Mouse (Mus musculus): ENCODE results near the gene BC005624.

Gene BC005624

GRCm38 (mm10) chr2:30981790-30982513, at the start of gene BC005624, which contains the start of gene Usp20:
TSS of gene BC005624 (minus strand) at chr2:30982201.
TSS of gene Usp20 (plus strand) at chr2:30982279.
- DNase-seq (ENCODE audit: low spot score in 2 of 2), result peak; percentile 95 to 98

- DNase-seq (ENCODE audit: low spot score in 2 of 2), result no peak
Measured at GRCm38 (mm10) chr2:31026642-31027041, 44.6 kb upstream of the BC005624 start.

- DNase-seq (ENCODE audit: low spot score in 2 of 2), result no peak
Measured at GRCm38 (mm10) chr2:31025458-31025857, 43.5 kb upstream of the BC005624 start.

DNA sequence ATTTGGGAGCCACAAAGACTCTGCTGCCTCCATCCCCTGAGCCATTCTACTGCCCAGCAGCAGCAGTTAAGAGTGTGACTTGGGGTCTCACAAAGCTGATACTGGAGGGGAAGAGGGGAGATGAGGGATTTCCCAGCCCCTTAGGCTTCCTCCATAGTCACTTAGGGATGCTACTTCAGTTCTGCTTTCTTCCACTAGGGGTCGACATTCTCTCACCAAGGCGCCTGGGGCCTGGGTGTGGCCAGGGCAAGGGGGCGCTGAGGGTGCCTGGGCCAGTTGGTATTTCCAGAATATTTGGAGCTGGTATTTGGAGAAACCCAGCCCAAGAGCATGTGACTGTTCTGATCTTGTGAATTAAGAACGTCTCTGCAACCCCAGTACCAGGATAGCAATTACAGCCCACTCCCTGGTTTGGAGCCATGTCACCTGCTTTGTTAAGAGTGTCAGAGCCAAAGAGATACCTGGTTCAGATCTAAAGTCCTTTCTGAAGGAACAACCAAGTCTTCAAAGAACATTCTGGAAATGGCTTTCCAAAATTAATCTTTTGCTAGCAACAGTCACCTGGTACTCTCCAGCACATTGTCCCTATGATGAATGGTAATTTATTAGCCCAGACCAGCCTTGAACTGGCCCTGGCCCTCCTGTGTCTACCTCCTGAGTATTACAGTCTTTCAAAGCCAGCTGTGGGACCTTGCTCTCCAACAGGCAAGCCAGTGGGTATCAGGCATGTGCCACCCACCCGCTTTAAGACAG, 42.8 kb upstream of the BC005624 start:
- peak in 1 of 2 experiments; percentile 70 for DNase-seq (ENCODE audit: low spot score in 2 of 2)

- DNase-seq (ENCODE audit: low spot score in 2 of 2), result no peak
Measured at GRCm38 (mm10) chr2:31023940-31024339, 41.9 kb upstream of the BC005624 start.

DNA sequence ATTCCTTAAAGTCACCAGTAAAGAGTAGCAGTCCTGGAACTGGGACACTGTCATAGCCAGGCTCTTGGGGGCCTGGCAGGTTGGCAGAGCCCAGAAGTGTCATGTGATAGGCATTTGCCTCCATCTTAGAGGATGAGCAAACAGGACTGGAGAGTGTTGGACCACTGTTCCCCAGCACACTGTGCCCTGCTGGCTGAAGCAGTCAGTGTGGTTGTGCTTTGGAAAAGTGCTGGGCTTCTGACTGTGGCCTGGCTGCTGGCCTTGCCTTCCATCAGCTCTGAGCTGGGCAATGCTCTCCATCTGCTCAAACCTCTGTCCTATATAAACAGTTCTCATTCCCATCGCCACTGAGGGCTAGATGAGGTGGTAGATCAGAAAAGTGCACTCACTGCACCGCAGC, 38.2 kb upstream of the BC005624 start:
- no peak for DNase-seq (ENCODE audit: low spot score in 2 of 2)

DNA sequence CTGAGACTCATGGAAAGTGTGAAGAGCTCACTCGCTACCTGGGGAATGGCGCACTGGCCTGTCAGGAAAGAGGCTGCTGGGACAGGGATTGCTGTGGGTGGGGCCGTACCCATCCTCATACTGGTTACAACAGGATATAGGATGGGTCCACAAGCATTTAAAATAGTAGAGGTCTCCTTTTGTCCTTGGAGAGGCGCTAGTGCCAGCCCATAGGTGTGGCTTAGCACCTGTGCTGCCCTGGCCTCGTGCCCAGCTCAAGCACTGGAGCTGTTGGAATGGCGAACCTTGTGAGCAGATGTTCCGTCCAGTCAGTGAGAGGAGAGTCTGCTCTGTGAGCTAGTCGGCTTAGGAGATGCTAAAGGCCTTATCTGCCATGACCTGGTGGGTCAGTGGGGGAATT, 37.0 kb upstream of the BC005624 start:
- no peak for DNase-seq (ENCODE audit: low spot score in 2 of 2)

DNA sequence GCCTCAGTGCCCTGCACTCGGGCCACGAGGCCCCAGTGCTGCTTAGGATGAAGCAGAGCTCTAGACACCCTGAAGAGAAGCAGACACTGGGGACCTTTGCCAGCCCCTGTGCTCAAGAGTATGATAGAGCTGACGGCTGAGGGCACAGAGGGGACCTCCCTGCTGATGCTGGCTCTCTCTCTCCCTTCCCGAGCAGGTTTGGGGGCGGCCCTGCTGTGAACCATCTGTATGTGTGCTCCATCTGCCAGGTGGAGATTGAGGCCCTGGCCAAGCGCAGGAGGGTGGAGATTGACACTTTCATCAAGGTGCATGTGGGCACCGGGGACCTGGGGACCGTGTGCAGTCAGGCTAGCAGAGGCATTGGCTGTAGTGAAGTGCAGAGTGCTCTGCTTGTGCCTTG, 36.5 kb upstream of the BC005624 start:
- no peak for DNase-seq (ENCODE audit: low spot score in 2 of 2)

DNA sequence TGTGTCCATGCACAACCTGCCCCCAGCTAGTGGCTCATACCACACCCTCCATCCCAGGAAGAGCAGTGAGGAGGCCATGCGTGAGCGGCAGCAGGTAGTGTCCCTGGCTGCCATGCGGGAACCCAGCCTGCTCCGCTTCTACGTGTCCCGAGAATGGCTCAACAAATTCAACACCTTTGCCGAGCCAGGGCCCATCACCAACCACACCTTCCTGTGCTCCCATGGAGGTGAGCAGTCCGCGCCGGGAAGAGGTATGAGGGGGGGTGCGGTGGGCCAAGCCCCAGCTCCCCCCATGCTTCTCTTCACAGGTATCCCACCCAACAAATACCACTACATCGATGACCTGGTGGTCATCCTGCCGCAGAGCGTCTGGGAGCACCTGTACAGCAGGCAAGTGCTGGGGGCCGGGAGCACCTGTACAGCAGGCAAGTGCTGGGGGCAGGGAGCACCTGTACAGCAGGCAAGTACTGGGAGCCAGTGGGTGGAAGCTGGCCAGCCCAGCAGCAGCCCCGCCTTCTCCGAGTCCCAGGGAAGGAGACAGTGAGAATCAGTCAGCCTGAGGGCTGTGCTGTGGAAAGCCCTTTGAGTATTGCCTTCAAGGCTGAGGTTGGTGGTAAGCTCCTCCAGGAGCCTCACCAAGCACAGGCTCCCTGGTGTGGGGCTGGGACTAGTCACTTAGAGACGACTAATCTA, 35.8 kb upstream of the BC005624 start:
- no peak for DNase-seq (ENCODE audit: low spot score in 2 of 2)

GRCm38 (mm10) chr2:31013371-31014120, 31.5 kb upstream of the BC005624 start:
- DNase-seq (ENCODE audit: low spot score in 2 of 2), result no peak

DNA sequence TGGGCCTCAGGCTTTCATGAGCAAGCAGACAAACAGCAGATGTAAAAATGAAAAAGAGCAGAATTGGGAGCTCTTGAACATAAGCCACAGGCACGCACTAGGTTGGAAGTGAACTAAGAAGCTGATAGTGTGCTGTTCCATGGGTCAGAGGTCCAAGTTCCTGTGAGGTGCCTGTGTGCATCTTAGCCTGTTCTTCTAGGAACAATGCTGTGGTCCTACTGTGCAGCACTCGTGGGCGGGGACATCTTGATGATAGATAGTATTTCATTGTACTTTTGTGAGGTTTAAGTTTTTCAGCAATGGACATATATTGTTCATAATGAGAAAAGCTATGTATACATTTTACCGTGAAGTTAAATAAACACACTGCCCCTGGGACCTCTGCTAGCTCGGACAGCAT, 25.2 kb upstream of the BC005624 start:
- no peak for DNase-seq (ENCODE audit: low spot score in 2 of 2)

- no peak for DNase-seq (ENCODE audit: low spot score in 2 of 2)
Measured at GRCm38 (mm10) chr2:31006434-31006833, 24.4 kb upstream of the BC005624 start.

GRCm38 (mm10) chr2:31005453-31005852, 23.5 kb upstream of the BC005624 start:
- DNase-seq (ENCODE audit: low spot score in 2 of 2), result no peak

GRCm38 (mm10) chr2:31002857-31003256, 20.9 kb upstream of the BC005624 start:
- DNase-seq (ENCODE audit: low spot score in 2 of 2), result no peak

- DNase-seq (ENCODE audit: low spot score in 2 of 2), result no peak
Measured at GRCm38 (mm10) chr2:30998443-30999260, 16.7 kb upstream of the BC005624 start.

GRCm38 (mm10) chr2:30995432-30995996, 13.5 kb upstream of the BC005624 start:
- no peak for DNase-seq (ENCODE audit: low spot score in 2 of 2)

GRCm38 (mm10) chr2:30994853-30995252, 12.9 kb upstream of the BC005624 start:
- DNase-seq (ENCODE audit: low spot score in 2 of 2), result no peak

DNA sequence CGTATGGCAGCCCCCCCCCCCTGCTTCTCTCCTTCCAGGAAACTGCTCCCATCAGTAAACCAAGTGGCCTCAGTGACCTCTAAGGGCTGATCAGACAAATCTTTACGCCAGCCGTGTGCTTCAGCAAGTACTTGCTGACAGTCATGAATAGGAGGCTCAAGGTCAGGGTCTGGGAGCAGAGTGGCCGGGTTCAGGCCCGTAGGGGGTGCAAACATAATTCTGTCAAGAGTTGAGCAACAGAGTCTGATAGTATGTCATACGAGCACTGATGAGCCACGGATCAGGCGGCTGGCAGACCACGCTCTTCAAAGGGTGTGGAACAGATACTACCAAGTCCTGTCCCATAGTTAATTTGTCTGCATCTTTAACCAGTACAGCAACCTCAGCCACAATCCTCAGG, 8.2 kb upstream of the BC005624 start:
- DNase-seq (ENCODE audit: low spot score in 2 of 2), result no peak

GRCm38 (mm10) chr2:30985111-30986020, 3.4 kb upstream of the BC005624 start:
- DNase-seq (ENCODE audit: low spot score in 2 of 2), result no peak
